Mouse (Mus musculus) megakaryocyte, adult 5-6 weeks (primary cell): ENCODE measurements around the gene Sipa1l1. TPM values are rescaled to one million over a fixed set of nuclear protein-coding genes. Genes with fewer than 3 reads are reported as not detected.

ENCODE experiments used
- ATAC-seq: 2 replicates; pipeline ENCODE4 v1.8.0; 2016; ENCODE audit warnings: mild to moderate bottlenecking, inconsistent platforms; ENCODE audit not compliant: poor library complexity, severe bottlenecking
- total RNA-seq, 2 experiments: library from RNA; stranded (forward) in 1 of 2; stranded (reverse) in 1 of 2; fragments of 153-499, 151-499 nt in 1 of 2; fragments of 221-1000, 200-1000 nt in 1 of 2; gene quantifications; 2 replicates each; pipeline versions ENCODE4 v1.2.3 to v1.2.4; 2015 to 2017

The Sipa1l1 gene
- total RNA-seq, 2 experiments from 2014 or later = 7.0 to 8.1 TPM

- ATAC-seq = no peak
Observed at GRCm38 (mm10) chr12:82365276-82365875, 196.3 kb downstream of the Sipa1l1 start.

DNA sequence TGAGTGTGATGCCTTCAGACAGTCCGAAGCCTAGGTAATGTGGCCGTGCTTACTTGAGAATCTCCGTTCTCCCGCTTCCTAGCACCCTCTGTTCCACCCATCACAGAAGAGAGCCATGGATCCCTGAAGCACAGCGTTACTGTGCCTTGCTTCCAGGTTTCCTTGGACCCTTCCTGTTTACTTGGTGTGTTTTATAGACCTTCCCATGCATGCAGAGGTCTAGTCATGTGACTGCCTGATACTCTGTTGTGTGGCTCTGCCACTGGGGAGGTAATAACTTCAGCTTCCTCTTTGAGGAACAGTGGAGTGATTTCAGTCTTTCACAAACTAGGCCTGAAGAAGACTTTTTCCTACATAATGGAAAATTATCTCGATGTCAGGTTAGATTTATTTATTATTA, 197.6 kb downstream of the Sipa1l1 start:
- peak; percentile 33; the same call in 1 of the 2 replicates for ATAC-seq

- no peak for ATAC-seq
Observed at GRCm38 (mm10) chr12:82367345-82367744, 198.2 kb downstream of the Sipa1l1 start.

- no peak for ATAC-seq
Observed at GRCm38 (mm10) chr12:82367986-82368385, 198.9 kb downstream of the Sipa1l1 start.

DNA sequence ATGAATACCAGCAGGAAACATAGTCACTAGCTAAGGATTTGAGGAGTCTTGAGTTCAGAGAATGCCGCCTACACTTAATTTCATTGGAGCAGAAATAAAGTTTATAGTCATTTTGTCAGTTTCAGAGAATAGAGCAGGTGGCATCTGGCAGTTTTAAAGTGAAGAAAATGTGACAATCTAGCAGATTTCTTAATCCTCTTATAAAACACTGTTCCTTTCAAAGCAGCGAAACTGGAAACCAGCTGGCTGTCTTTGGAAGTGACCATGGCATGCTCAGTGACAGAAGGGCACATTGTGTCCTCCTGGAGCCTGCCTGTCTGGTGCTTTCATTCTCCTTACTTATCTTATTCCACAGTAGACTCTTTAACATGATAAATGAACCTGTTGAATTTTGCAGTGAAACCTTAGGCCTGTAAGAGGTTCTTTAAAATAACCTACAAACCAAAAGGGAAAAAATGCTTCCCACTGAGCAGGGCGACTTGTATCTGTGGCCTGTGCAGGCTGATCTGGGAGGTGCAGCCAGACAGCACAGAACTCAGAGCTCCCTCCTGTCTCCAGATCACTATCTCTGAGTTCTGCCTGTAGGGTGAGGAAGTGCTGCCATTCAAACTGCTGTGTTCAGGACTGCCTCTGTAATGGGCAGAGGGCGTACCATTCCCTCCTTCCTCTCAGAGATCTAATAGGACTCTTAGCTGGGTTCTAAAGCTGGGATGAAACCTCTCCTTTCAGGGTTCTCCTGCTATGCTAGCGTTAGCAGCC, 200.5 kb downstream of the Sipa1l1 start:
- no peak for ATAC-seq

GRCm38 (mm10) chr12:82371266-82371665, 202.1 kb downstream of the Sipa1l1 start:
- ATAC-seq = no peak

GRCm38 (mm10) chr12:82374020-82374419, 204.9 kb downstream of the Sipa1l1 start:
- no peak for ATAC-seq

GRCm38 (mm10) chr12:82382932-82383331, 213.8 kb downstream of the Sipa1l1 start:
- no peak for ATAC-seq

DNA sequence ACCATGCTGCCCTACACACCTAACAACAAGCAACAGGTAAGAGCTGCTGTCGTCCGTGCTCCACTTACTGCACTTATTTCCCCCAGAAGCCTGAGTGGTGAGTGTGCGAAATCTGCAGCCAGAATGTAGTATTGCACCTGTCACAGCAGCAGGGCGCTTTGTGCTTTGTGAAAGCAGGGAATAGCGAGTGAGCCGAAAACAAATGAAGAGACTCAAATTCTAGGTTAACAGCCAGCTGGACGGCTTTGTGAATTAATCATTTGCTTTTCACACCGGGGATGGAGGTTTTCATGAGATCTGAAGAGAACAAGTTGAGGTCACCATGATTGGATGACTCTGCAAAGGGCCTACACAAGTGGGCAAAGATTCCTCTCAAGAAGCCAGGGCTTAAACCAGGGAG, 215.6 kb downstream of the Sipa1l1 start:
- ATAC-seq = no peak

- peak; percentile 93 for ATAC-seq
Observed at GRCm38 (mm10) chr12:82387042-82387441, 217.9 kb downstream of the Sipa1l1 start.

DNA sequence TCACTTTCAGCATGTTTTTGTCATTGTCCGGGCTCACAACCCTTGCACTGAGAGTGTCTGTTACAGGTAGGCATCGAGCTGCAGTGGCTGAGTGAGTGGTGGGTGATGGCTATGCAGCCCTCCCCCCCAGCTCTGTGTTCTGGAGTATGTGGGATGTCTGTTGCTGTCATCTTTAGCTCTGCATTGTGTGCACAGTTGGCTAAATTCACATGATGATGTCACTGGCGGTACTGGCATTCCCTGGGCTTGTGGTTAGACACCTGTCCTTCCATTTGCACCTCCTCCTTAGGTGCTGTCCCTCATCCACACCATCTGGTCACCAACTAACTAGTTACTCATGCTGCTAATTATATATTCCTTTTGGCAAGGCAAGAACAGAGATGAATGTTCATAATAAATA, 218.5 kb downstream of the Sipa1l1 start:
- ATAC-seq = no peak

- no peak for ATAC-seq
Observed at GRCm38 (mm10) chr12:82388144-82388543, 219.0 kb downstream of the Sipa1l1 start.

DNA sequence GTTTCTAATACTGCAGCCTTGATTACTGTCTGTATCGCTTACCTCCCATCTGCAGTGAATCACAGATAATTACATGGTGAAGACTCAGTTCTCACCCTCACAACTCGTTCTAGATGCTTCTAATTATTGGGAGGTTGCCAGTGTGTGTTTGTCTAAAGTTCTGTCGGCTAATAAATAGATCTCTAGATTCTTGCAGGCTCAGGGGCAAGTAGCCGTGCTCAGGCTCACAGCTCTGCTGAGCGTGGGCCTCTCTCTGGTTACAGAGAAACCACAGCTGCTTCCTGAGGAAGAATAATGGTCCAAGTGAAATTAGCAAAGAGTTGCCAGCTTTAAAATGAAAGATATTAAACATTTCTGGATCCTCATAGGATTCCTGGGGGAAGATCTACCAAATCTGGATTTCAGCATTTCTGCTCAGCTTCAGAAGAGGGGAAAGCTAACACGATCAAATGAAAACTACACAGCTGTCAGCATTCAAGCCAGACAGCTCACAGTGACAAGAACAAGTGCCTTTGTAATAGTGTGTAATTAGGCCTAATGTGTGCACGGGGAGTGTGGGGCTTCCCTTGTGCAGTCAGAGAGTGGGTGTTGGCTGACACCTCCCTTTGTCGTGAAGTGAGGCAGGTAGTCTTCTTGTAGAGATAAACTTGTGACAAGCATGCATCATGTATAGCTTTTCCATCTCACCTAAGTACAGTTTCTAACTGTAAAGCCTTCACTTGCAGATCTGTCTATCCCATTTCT, 225.2 kb downstream of the Sipa1l1 start:
- ATAC-seq = peak; percentile 55

- no peak for ATAC-seq
Observed at GRCm38 (mm10) chr12:82395194-82395593, 226.1 kb downstream of the Sipa1l1 start.

GRCm38 (mm10) chr12:82397193-82397592, 228.1 kb downstream of the Sipa1l1 start:
- ATAC-seq = no peak

- no peak for ATAC-seq
Observed at GRCm38 (mm10) chr12:82397751-82398150, 228.6 kb downstream of the Sipa1l1 start.

DNA sequence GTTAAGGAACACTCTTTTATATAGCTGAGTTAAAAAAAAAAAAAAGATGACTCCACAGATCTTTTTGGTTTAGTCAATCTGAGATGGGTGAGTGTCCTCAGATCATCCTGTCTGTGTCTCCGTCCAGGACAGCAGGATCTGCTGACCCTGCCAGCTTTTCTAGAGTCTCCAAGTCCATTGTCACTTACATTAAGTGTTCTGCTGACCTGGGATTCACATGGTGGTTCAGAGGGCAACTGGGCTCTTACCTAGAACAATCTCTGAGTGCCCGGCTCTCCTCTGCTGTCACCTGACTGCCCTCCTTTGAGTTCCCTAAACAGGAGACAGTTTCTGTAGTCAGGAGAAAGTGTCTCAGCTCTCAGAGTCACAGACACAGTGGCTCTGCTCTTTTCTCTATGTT, 229.8 kb downstream of the Sipa1l1 start:
- no peak for ATAC-seq

DNA sequence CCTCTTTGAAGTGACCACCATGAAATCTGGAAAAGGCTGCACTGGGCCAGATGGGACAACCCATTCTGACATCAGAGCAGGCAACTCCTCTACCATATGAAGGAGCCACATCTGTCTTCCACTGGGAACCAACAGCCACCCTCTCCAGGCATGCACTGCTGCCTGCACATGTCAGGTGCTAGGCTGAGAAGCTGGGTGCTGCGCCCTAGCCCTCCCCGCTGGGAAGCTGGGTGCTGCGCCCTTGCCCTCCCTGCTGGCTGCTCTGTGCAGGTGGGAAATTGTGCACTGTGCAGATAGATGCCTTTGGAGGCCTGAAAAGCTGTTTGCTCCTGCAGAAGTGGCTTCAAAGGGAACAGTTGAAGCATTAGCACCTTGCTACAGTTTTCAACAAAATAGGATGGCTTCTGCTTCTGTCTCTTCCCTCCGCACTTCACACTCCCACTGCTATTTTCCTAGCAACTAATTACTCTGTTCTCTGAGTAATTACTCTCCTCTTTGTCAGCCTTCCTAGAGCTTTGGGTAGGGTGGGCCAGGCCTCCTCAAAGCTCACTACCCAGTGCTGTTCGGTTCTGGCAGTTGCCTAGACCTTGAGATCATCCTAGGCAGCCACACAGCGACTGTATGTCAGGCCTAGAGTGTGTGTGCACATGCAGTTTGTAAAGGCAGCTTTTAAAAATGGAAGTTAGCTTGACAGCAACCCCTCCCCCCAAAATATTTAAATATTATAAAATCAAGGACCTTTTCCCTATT, 231.0 kb downstream of the Sipa1l1 start:
- no peak for ATAC-seq

DNA sequence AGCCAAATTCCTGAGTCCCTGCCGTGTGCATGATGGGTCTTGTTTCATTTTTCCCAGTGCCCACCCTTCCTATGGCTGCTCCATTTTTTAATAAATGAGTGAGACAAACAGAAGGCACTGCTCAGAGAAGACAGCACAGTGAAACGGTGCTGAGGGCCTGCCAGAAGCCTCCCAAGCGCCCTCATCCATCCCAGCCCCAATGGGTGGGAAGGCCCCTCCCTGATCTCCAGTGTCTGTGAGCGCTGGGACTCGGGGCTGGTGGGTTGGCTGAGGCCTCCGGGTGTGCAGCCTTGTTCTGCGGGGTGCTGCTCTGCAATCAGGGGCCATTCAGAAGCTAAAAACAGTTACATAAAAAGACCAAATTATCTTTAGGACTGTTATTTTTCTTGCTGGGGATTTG, 231.7 kb downstream of the Sipa1l1 start:
- ATAC-seq = no peak

DNA sequence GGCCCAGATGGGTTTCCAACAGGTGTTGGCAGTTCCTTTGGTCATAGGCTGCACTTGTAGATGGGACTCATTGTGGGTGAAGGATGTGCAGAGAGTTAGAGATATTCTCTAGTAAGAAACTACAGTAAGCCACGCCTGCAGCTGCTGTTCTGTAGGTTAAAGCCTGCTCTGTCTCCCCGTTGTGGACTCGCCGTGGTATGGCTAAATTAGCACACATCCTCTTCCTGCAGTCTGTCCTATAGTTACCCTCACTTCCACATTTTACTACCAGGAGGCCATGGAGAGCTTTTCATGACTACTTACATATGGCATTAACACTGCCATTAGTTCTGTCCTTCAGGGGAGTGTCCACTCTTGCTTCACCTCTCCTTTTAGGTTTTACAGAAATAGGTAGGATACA, 232.3 kb downstream of the Sipa1l1 start:
- ATAC-seq = peak; percentile 93

GRCm38 (mm10) chr12:82402635-82403034, 233.5 kb downstream of the Sipa1l1 start:
- ATAC-seq = no peak
